Mouse (Mus musculus) liver, embryonic 14.5 days (tissue): Measurements from ENCODE around the gene Armc7.

Source experiments
- CTCF ChIP-seq: IDR thresholded peaks from 2 replicates; pipeline ENCODE4 v1.5.1; 2016; ENCODE audit warnings: antibody characterized with exemption, low read depth, control low read depth
- EP300 ChIP-seq: IDR thresholded peaks from 2 replicates; pipeline ENCODE4 v1.6.1; 2016; ENCODE audit warnings: antibody characterized with exemption, low read depth

- TF ChIP-seq EP300 (no peak), CTCF (peak; percentile 54)
These were observed 35.4 kb upstream of the Armc7 start, which contains the start of gene Trim80 for GRCm38 (mm10) chr11:115439906-115440595.
